Mouse (Mus musculus): ENCODE results near the gene Pex3.
"Not testable (repeated sequence)": the region's sequence is repeated elsewhere in the genome, so short reads cannot be mapped to it uniquely, and the experiment has no call there.

Gene Pex3

DNA sequence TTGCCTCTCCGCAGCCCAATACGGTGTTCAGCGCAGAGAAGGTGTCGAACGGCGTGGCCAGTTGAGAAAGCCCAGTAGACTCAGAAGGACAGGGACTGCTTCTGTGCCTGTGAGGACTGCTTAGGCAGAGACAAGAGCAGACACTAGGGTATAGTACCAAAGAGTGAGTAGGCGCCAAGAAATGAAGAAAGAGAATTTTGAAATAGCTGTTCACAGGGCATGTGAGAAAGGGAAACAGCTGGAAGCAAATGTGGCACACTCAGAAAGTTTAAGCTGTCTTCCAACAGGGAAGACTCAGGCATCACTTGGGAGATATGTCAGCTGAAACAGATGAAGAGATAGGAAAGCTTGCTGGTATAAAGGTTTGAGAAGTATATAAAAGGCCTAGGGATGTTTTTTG, 16.2 kb downstream of the Pex3 start:
- DNase-seq (ENCODE audit: low spot score): no peak

DNA sequence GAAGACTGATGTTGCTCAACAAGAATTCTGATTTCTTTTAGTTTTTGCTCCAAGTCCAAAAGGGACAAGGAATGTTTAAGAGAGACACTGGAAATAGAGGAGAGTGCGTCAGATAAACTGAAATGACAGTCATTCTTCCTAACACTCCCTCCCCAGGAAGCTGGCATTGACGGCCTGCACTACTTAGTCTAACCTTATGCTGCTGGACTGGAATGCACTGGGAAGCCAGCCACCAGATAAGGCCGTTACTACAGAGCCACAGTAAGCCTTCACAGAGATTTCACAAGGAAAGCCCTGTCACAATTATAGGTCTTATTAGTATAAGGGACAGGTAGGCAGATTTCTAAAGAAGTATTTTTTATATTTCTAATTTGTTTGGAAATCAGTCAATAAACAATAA, 18.2 kb downstream of the Pex3 start:
- no peak for DNase-seq (ENCODE audit: low spot score)

DNA sequence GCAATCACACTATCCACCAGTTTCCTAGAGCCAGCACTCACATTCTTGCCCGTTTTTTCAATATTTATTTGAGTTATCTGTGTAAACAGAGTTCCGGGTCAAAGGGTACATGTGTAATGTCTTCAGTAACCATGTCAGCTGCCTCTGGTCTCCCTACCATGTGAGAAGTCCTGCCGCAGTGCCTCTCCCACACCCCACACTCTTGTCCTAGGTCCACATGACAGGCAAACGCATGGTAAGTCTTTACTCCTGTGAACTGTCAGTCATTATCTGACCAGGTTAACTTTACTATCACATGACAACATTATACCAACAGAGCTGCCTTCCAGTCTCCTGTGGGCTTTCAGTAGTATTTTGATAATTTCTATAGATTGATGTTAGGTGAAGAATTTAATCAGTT, 24.8 kb downstream of the Pex3 start:
- DNase-seq (ENCODE audit: low spot score): no peak

DNA sequence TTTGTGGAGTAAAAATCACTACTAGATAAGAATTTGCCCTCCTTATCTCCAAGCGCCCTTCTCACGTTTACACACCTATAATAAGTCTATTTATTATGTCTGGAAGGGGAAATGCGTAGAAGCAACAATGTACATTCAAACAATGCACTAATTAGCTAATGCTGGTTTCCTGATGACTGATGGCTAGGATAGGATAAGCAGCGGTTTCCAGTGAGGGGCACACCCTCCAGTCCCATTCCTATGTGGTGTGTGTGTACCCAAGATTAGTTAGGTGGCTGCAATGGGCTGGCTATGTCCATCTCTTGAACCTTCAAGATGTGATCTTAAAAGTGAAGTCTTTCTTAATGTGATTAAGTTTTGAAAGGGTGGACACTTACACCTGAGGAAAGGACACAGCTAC, 31.1 kb downstream of the Pex3 start:
- DNase-seq (ENCODE audit: low spot score): no peak

DNA sequence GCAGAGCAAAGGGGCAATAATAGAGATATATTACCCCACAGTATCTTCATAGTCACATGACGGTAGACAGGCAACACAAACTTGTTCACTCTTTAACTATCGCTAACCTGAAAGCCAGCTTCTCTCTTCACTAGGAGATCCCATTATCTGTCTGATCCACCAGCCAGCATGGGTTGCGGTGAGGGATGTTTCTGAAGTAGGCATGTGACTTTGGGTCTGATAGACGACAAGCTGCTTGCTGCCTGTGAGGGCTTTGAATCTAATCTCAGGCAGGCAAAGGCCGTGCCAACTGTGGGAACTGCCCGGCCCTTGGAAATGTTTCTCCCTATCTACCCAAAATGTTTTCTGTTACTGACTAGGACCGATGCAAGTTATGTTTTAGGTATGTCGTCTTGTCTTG, 50.6 kb downstream of the Pex3 start:
- DNase-seq (ENCODE audit: low spot score): peak; percentile 11

DNA sequence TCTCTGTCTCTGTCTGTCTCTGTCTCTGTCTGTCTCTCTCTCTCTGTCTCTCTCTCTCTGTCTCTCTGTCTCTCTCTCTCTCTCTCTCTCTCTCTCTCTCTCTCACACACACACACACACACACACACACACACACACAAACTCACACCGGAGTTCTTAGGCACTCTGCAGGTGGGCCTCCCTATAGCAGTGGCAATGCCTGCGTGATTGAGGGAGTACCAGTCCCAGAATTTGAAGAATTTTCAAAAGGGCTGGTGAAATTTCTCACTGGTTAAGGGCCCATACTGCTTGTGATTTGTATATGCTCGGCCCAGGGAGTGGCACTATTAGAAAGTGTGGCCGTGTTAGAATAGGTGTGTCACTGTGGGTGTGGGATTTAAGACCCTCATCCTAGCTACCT, 51.4 kb downstream of the Pex3 start:
- not testable (repeated sequence) for DNase-seq (ENCODE audit: low spot score)

DNA sequence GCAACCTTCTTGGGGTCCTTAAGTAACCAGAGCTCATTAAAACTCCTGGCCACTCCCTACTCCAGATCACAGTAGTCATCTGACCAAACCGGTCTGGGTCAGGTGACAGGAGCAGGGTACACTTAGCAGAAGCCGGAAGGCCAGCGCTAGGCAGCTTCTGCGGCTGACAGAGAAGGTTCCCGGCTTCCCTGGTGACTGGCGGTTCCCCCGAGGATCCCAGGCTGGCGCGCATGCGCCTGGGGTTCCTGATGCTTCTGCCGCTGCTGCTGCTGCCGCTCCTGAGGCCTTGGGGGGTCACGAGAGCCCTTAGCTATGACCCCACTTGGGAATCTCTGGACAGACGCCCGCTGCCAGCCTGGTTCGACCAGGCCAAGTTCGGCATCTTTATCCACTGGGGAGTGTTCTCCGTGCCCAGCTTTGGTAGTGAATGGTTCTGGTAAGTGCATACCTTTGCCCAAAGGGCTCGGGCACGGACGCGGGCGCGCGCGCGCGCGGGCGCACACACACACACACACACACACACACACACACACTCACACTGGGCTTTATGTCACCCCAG, 51.9 kb downstream of the Pex3 start:
- DNase-seq (ENCODE audit: low spot score): peak; percentile 70

DNA sequence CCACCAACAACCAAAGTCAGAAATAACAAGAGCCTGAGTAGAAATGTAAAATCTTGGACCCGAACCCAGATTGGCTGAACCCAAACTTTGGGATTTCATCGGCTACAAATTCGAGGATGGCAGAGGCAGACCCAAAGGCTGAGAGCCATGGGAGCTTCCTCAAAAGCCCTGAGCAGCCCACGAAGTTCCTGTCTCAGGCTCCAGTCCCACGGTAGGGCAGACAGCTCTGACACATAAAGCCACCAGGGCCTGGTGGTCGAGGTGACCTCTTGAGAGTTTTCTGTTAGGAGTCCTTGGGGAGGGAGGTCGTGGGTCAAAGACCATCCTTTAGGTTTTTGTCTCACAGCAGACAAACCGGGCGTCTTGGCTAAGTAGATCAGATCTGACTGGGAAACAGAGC, 52.5 kb downstream of the Pex3 start:
- no peak for DNase-seq (ENCODE audit: low spot score)

DNA sequence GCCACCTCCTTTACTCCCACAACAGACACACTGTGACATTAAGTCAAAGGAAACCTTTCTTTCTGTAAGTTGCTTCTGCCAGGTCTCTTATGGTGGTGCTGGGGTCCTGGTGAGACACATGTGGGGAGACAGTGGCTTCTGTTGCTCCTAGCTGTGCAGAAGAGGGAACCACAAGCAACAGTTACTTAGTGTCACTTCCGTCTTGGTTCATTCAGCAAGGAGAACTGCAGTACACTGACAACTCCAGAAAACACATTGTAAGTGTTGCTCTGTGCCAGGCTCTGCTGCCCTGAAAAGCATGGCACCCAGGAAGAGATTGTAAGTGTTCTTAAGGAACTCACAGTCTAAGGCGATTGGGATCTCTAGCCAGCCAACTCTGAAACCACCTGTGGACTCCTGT, 53.6 kb downstream of the Pex3 start, which contains the start of gene Fuca2:
Fuca2 (plus strand) TSS at position 210 of the 400 bp plus-strand sequence.
- no peak for DNase-seq (ENCODE audit: low spot score)

DNA sequence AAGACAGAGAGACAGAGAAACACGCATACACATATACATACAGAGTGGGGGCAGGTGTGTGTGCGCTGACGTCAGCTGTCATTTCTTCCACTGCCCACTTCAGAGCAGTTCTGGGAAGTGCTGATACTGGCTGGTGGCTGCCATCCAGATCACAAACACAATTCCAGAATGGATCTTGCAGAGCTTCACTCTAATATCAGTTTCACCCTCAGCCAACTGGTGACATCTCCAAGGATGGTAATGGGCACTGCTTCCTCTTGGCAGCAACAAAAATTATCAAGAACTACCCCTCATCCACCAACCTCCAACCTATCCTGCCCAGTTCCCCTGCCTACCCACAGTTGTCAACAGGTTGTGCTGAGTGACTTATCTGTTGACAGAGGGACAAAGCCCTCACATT, 56.6 kb downstream of the Pex3 start:
- no peak for DNase-seq (ENCODE audit: low spot score)

DNA sequence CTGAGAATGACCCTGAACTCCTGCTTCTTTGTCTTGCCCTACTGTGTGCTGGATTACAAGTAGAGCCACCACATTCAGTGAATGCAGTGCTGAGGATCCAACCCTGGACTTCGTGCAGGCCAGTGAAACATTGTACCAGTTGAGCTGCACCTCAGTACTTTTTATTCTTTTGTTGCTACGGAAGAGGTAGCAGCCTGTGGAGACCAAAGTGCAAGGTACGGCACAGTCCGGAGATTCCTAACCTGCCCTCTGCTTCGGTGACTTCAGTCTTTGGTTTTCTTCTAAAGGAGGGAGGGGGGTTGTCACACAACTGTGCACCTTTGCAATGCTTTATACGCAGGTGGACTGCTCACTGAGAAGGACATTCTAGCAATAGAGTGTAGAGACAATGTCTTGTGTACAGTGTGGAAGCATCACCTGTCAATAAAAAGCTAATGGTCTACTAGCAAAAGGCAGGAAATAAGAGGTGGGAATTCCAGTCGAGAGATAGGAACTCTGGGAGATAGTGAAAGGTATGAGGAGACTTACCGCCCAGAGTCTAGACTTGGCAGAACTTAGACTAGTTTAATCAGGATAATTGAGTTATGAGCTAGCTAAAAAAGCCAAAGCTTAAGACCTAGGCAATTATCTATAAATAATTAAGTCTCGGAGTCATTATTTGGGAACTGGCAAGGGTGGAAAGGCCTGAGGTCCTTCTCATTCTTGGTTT, 58.8 kb downstream of the Pex3 start:
- DNase-seq (ENCODE audit: low spot score): no peak

DNA sequence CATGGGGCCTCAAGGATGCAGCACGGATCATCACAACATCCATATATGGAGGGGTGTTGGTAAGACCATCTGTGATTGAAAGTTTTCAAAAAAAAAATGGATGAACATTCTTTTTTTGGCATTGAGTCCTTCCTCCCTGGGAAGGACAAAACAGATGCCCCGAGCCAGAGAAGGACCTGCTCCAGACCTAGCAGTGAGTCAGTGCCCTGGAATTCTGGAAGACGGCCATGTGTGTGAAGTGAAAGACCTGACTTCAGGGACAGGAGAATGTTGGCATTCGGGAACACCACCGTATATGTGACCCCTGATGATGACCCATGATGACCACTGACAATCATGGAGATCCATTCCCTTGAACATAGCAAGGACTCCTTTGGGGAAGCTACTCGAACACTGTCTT, 63.3 kb downstream of the Pex3 start:
- DNase-seq (ENCODE audit: low spot score): no peak

DNA sequence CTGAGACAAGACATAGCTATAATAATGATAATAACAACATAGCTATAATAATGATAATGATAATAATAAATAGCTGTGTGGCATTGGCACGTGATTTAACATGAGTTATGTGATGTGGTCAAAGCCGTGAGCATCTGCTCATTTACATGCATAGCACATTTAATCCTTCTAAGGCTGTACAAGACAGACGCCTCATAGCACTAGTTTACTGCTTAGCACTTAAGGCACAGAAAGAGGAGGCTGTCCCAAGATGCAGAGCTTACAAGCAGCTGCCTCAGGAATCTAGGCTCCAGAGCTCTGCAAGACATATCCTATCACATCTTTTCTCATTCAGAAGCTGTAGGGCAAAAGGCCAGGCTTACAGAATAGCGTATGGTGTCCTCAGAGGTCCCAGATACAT, 67.0 kb downstream of the Pex3 start:
- no peak for DNase-seq (ENCODE audit: low spot score)

DNA sequence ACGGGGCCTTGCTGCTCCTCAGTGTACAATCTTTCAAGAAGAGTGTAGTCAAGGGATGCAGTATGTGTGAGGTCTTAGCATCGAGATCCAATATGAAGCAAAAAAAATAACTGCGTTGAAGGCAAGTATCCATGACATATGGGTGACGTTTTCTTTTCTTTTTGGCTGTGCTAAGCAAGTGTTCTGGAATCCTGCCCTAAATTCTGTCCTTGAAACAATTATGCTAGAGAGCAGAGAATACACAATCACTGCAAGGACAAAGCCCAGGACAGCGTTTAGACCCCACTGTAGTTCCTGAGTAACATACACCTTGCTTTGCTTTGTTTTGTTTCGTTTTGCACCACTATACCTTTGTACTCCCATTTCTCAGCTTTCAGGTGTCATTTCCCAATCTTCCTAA, 73.6 kb downstream of the Pex3 start:
- no peak for DNase-seq (ENCODE audit: low spot score)

DNA sequence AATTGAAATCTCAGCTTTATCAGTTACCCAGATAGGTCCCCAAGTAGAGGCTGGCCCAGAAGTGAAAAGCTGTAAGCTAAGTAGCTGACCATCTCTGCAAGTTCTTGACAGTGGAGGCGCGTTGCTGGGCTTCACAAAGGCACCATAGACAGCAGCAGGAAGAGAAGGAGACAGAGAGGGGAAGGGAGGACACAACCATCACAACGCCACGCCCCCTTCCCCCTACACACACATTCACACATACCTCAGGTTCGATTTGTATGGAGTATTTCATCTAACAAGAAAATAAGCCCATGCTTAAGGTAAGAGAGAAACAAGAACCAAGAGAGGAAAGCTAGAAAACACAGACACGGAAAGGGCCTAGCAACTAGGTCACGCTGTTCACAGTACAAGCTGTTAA, 77.8 kb downstream of the Pex3 start:
- DNase-seq (ENCODE audit: low spot score): no peak

DNA sequence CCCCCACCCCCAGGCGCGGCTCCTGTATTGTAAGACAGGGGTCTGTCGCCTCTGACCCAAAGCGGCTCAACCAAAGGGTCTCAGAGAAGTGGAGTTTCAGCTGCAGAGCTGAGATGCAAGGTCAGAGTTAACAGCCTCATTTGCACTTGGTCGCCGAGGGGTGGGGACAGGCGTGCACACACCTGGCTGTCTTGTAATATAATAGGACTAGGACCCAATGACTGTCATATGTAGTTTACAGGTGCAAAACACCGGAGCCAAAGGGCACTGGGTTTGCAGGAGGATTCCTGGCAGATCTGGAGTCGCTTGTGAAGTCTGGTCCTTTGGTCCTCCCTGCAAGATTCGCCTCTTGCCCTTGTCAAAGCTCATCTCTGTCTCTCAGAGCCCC, 78.4 kb downstream of the Pex3 start:
- DNase-seq (ENCODE audit: low spot score): no peak
